Mouse (Mus musculus): ENCODE measurements around the gene Plce1.

GRCm38 (mm10) chr19:38766306-38766705 lies 285.4 kb downstream of the Plce1 start:
- TF ChIP-seq CTCF (IDR thresholded peaks at IDR 0.05; ENCODE audit: low read depth) (no peak), EP300 (IDR thresholded peaks at IDR 0.05; ENCODE audit: low read depth) (no peak)
